ENCODE assay signal across 8 mouse cellular contexts in genomic region chr2:33402236-33402635, GRCm38 (mm10). TPM values are rescaled to one million over a fixed set of nuclear protein-coding genes. Genes with fewer than 3 reads are reported as not detected.
A peak's percentile ranks its signal among the peaks of the same experiment; 100 is the strongest.
DNase-seq lines count a peak whose midpoint lies in the region; ATAC-seq lines count a peak whose summit lies in the region.

No protein-coding gene starts in this region.

- H3K9ac ChIP-seq in forebrain, embryonic 13.5 days: no peak overlapping the region
- H3K9ac ChIP-seq in stomach, embryonic 14.5 days (replicated peaks; ENCODE audit: low read depth, low read length): no peak overlapping the region

- H3K4me1 ChIP-seq in forebrain, embryonic 10.5 days: peaks cover 7% of the 10 kb centered on the region; the same call in 1 of the 2 replicates
- H3K4me1 ChIP-seq in forebrain, embryonic 13.5 days: peaks cover 5% of the 10 kb centered on the region; the same call in 1 of the 2 replicates
- H3K4me1 ChIP-seq in stomach, embryonic 14.5 days (ENCODE audit: control insufficient read depth, insufficient read depth, low read length): no peaks in the 10 kb centered on the region

- no peak overlapping the region for H3K4me3 ChIP-seq in forebrain, embryonic 10.5 days
- no peak overlapping the region for H3K4me3 ChIP-seq in forebrain, embryonic 13.5 days
- H3K4me3 ChIP-seq in stomach, embryonic 14.5 days (ENCODE audit: low read depth, low read length): no peak overlapping the region

- peak; percentile 37 for DNase-seq in forebrain, embryonic 10.5 days (ENCODE audit: extremely low spot score, low spot score)
- peak; percentile 81 for DNase-seq in adipocyte (ENCODE audit: low spot score)
- peak; percentile 81 for DNase-seq in embryo, embryonic 10.5 days (ENCODE audit: low spot score)
- DNase-seq in heart, postnatal 10 days: peak; percentile 67 to 85
- peak; percentile 73 to 81 for DNase-seq in layer of hippocampus, postnatal 14 days (ENCODE audit: low spot score in 2 of 2)

- H3K36me3 ChIP-seq in forebrain, embryonic 10.5 days (replicated peaks): peaks cover 6% of the 10 kb centered on the region; the same call in 1 of the 2 replicates
- 0 out of 2 replicates have a peak, but pooled peaks cover 4% of the 10 kb centered on the region for H3K36me3 ChIP-seq in forebrain, embryonic 13.5 days (ENCODE audit: poor library complexity, severe bottlenecking)
- H3K36me3 ChIP-seq in stomach, embryonic 14.5 days (ENCODE audit: control insufficient read depth, insufficient read depth, low read length): peaks cover 7% of the 10 kb centered on the region; the same call in 1 of the 2 replicates

- no peaks in the 10 kb centered on the region for H3K27me3 ChIP-seq in forebrain, embryonic 10.5 days (ENCODE audit: poor library complexity, severe bottlenecking)
- no peaks in the 10 kb centered on the region for H3K27me3 ChIP-seq in forebrain, embryonic 13.5 days
- no peaks in the 10 kb centered on the region for H3K27me3 ChIP-seq in stomach, embryonic 14.5 days (ENCODE audit: control insufficient read depth, insufficient read depth, low read length)

- 44% methylated on average over 7 of the region's 7 CpGs for WGBS in forebrain, embryonic 10.5 days
- 37% methylated on average over 7 of the region's 7 CpGs for WGBS in forebrain, embryonic 13.5 days
- WGBS in stomach, embryonic 14.5 days: 30% methylated on average over 7 of the region's 7 CpGs

- no peak overlapping the region for H3K4me2 ChIP-seq in forebrain, embryonic 13.5 days
- no peak overlapping the region for H3K4me2 ChIP-seq in stomach, embryonic 14.5 days (replicated peaks; ENCODE audit: low read depth, low read length)

- no peak for ATAC-seq in forebrain, embryonic 13.5 days
- ATAC-seq in megakaryocyte progenitor cell, adult 5-6 weeks (replicated peaks; ENCODE audit: poor library complexity): peak; percentile 59
- ATAC-seq in stomach, embryonic 14.5 days (ENCODE audit: insufficient number of reproducible peaks, insufficient read depth, low FRiP score, low read depth): peak; percentile 65; the same call in 1 of the 2 replicates

- intact Hi-C loops in heart, postnatal 10 days (cut with DNase I): loop anchor here (1.0 to 5.0 kb wide), 2 partner anchors 54 to 85 kb away; no protein-coding TSS in a partner anchor

- no peaks in the 10 kb centered on the region for H3K9me3 ChIP-seq in forebrain, embryonic 10.5 days
- no peaks in the 10 kb centered on the region for H3K9me3 ChIP-seq in forebrain, embryonic 13.5 days (replicated peaks)
- no peaks in the 10 kb centered on the region for H3K9me3 ChIP-seq in stomach, embryonic 14.5 days (ENCODE audit: control insufficient read depth, low read depth, low read length)

- no peak overlapping the region for H3K27ac ChIP-seq in forebrain, embryonic 10.5 days
- no peak overlapping the region for H3K27ac ChIP-seq in forebrain, embryonic 13.5 days
- H3K27ac ChIP-seq in stomach, embryonic 14.5 days (ENCODE audit: low read length): no peak overlapping the region

RNA-seq across cellular contexts. Expression of gene Zbtb34, which starts 28.9 kb away (rescaled TPM):
- polyA plus RNA-seq in forebrain, embryonic 10.5 days (2016; fragmentation: Nextera tagmentation; extraction: Ambion mirVana): 6.6 and 7.6 TPM in 2 replicates
- polyA plus RNA-seq in forebrain, embryonic 13.5 days (2015; fragmentation: Nextera tagmentation; extraction: Ambion mirVana): 4.8 and 6.5 TPM in 2 replicates
- 10 to 100 TPM; 20.6 to 21.5 TPM for total RNA-seq in heart, postnatal 10 days (2021)
- 10 to 100 TPM; 13.7 to 16.1 TPM for total RNA-seq in layer of hippocampus, postnatal 14 days (2021)
- total RNA-seq in megakaryocyte progenitor cell, adult 5-6 weeks (2015): 22.7 and 24.6 TPM in 2 replicates
- total RNA-seq in megakaryocyte progenitor cell, adult 5-6 weeks (2017): 8.4 and 11.4 TPM in 2 replicates
- 8.4 and 9.0 TPM in 2 replicates for polyA plus RNA-seq in stomach, embryonic 14.5 days (2014; fragmentation: Nextera tagmentation; extraction: Ambion mirVana)

RNA-seq across cellular contexts. Expression of gene Ralgps1, which starts 30.9 kb away (rescaled TPM):
- polyA plus RNA-seq in forebrain, embryonic 10.5 days (2016; fragmentation: Nextera tagmentation; extraction: Ambion mirVana): 6.2 and 6.9 TPM in 2 replicates
- polyA plus RNA-seq in forebrain, embryonic 13.5 days (2015; fragmentation: Nextera tagmentation; extraction: Ambion mirVana): 27.2 and 31.1 TPM in 2 replicates
- 1 to 10 TPM; 6.7 to 9.0 TPM for total RNA-seq in heart, postnatal 10 days (2021)
- 10 to 100 TPM; 63.8 to 64.1 TPM for total RNA-seq in layer of hippocampus, postnatal 14 days (2021)
- total RNA-seq in megakaryocyte progenitor cell, adult 5-6 weeks (2015): 1.7 and 2.4 TPM in 2 replicates
- 0.42 and 0.68 TPM in 2 replicates for total RNA-seq in megakaryocyte progenitor cell, adult 5-6 weeks (2017)
- 10.6 and 12.4 TPM in 2 replicates for polyA plus RNA-seq in stomach, embryonic 14.5 days (2014; fragmentation: Nextera tagmentation; extraction: Ambion mirVana)

Comparison
In these comparisons a context has a peak if more than half of its experiments do, and no peak if none do; other contexts are left out.
1. RNA of gene Ralgps1, which starts 30.9 kb away (total RNA-seq): 63.8 to 64.1 TPM in layer of hippocampus, postnatal 14 days; 6.7 to 9.0 TPM in heart, postnatal 10 days and 0.42 to 2.4 TPM in megakaryocyte progenitor cell, adult 5-6 weeks; every median in the first group is over 4 times any median in the second.
2. Peak in every context shown above with its lines, with median percentiles within 50 percentile points of each other: DNase-seq.